Mouse (Mus musculus): ENCODE data around the gene Zkscan14.
"Not testable (repeated sequence)": the region's sequence is repeated elsewhere in the genome, so short reads cannot be mapped to it uniquely, and the experiment has no call there.

Zkscan14 gene

GRCm38 (mm10) chr5:145201321-145201991 lies at the start of gene Zkscan14:
Gene Zkscan14 (minus strand): TSS chr5:145201868.
- peak; percentile 87 for DNase-seq

- no peak for DNase-seq
These were observed 47.9 kb upstream of the Zkscan14 start for GRCm38 (mm10) chr5:145249520-145249919.

- DNase-seq = peak; percentile 38
These were observed 33.0 kb upstream of the Zkscan14 start for GRCm38 (mm10) chr5:145234636-145235035.

GRCm38 (mm10) chr5:145231893-145232411 lies 30.3 kb upstream of the Zkscan14 start:
- DNase-seq = no peak

- peak; percentile 99 for DNase-seq
These were observed 29.8 kb upstream of the Zkscan14 start, which contains the start of gene Zfp655 for GRCm38 (mm10) chr5:145231367-145231871. Gene Zfp655 (plus strand): TSS chr5:145231715.

- no peak for DNase-seq
These were observed 29.0 kb upstream of the Zkscan14 start for GRCm38 (mm10) chr5:145230641-145231040.

GRCm38 (mm10) chr5:145229283-145229682 lies 27.6 kb upstream of the Zkscan14 start:
- DNase-seq = not testable (repeated sequence)

- no peak for DNase-seq
These were observed 24.8 kb upstream of the Zkscan14 start for GRCm38 (mm10) chr5:145226453-145226852.

- DNase-seq = no peak
These were observed 21.7 kb upstream of the Zkscan14 start for GRCm38 (mm10) chr5:145223395-145223794.

GRCm38 (mm10) chr5:145222840-145223239 lies 21.2 kb upstream of the Zkscan14 start:
- no peak for DNase-seq

- DNase-seq = no peak
These were observed 18.3 kb upstream of the Zkscan14 start for GRCm38 (mm10) chr5:145219981-145220380.

- DNase-seq = no peak
These were observed 17.0 kb upstream of the Zkscan14 start for GRCm38 (mm10) chr5:145218671-145219070.

GRCm38 (mm10) chr5:145218206-145218605 lies 16.5 kb upstream of the Zkscan14 start:
- DNase-seq = no peak

GRCm38 (mm10) chr5:145217746-145218145 lies 16.1 kb upstream of the Zkscan14 start:
- DNase-seq = no peak

- peak; percentile 16 for DNase-seq
These were observed 13.0 kb upstream of the Zkscan14 start for GRCm38 (mm10) chr5:145214679-145215078.

- no peak for DNase-seq
These were observed 11.8 kb upstream of the Zkscan14 start for GRCm38 (mm10) chr5:145213505-145213904.

GRCm38 (mm10) chr5:145212216-145212615 lies 10.5 kb upstream of the Zkscan14 start:
- DNase-seq = no peak

- no peak for DNase-seq
These were observed 9.7 kb upstream of the Zkscan14 start for GRCm38 (mm10) chr5:145211340-145211739.

GRCm38 (mm10) chr5:145208391-145208790 lies 6.7 kb upstream of the Zkscan14 start:
- not testable (repeated sequence) for DNase-seq

- no peak for DNase-seq
These were observed 6.3 kb upstream of the Zkscan14 start for GRCm38 (mm10) chr5:145207954-145208353.

GRCm38 (mm10) chr5:145207385-145207784 lies 5.7 kb upstream of the Zkscan14 start:
- DNase-seq = no peak

- peak; percentile 11 for DNase-seq
These were observed 3.4 kb upstream of the Zkscan14 start for GRCm38 (mm10) chr5:145205041-145205440.

GRCm38 (mm10) chr5:145203936-145204691 lies 2.4 kb upstream of the Zkscan14 start, which contains the start of gene Zkscan5:
Gene Zkscan5 (plus strand): TSS chr5:145204562.
- DNase-seq = peak; percentile 99

GRCm38 (mm10) chr5:145202446-145202845 lies 778 bp upstream of the Zkscan14 start:
- no peak for DNase-seq

Measured in lung, postnatal 10 days (tissue).